Mouse (Mus musculus): ENCODE measurements around the gene Hcrt. TPM values are rescaled to one million over a fixed set of nuclear protein-coding genes. Genes with fewer than 3 reads are reported as not detected.

The Hcrt gene
- total RNA-seq, 2 experiments from 2014 or later, result not detected

- no peak for DNase-seq (ENCODE audit: low spot score in 2 of 2)
Measured at GRCm38 (mm10) chr11:100736746-100737080, 26.0 kb downstream of the Hcrt start.

GRCm38 (mm10) chr11:100735954-100736745, 26.6 kb downstream of the Hcrt start:
- no peak for DNase-seq (ENCODE audit: low spot score in 2 of 2)

GRCm38 (mm10) chr11:100735134-100735865, 27.4 kb downstream of the Hcrt start:
- no peak for DNase-seq (ENCODE audit: low spot score in 2 of 2)

DNA sequence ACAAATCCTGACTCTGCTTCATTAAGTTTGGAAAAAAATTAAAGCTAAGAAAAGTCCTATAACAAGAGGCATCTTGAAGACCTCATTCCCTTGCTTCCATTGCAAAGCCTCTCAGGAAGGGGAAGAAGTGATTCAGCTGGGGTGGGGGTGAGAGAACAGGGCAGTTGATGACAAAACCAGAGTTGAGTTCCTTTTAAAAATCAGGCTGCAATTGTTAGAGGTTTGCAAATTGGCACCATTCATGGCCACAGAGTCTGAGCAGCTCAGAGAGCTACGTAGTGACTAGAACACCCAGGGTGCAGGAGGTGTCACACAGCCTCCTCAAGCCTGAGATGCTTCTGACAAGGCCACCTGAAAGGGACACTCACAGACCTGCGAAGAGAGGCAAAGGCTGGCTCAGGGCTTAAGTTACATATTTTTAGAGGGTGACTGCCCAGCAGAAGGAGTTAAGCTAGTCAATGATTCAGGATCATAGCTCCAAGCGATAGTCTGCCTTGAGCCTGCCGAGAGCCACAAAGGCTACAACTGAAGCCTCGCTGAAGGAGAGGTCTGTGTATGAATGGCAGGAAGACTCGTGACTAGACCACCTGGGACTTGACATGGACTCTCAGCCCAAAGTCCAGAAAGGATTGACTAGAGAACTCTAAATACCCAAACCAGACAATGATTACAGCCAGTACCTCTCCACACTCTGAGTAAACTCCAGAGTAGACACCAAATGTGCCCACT, 32.1 kb downstream of the Hcrt start:
- no peak for DNase-seq (ENCODE audit: low spot score in 2 of 2)

- no peak for DNase-seq (ENCODE audit: low spot score in 2 of 2)
Measured at GRCm38 (mm10) chr11:100729976-100730375, 32.8 kb downstream of the Hcrt start.

GRCm38 (mm10) chr11:100728601-100729000, 34.1 kb downstream of the Hcrt start:
- no peak for DNase-seq (ENCODE audit: low spot score in 2 of 2)

- no peak for DNase-seq (ENCODE audit: low spot score in 2 of 2)
Measured at GRCm38 (mm10) chr11:100727201-100727600, 35.5 kb downstream of the Hcrt start.

DNA sequence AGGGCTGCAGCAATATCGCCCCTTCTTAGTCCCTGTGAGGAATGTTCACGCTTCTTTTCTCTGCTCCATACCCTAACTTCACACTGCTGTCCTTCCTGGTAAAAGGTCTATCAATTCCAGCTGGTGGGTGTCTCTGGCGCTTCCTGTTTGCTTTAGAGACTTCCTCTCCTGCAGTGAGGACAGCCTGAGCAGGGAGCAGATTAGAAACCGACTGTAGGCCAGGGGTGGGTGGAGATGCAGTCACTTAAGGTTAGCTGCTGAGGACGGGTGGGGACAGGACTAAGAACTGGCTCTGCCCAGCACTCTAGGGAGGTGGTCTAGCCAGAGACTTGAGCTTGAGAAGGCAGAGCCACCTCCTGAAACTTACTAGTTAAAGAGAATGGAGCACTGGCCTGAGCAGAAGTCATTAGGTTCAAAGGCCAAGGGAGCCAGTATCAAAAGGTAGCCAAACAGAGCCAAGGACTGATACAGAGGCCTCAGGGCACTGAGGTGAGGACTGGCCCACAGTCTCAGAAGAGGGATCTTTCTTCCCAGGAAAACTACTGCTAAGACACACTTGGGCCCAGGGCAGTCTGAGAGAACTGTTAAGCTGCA, 37.7 kb downstream of the Hcrt start:
- DNase-seq (ENCODE audit: low spot score in 2 of 2), result no peak

DNA sequence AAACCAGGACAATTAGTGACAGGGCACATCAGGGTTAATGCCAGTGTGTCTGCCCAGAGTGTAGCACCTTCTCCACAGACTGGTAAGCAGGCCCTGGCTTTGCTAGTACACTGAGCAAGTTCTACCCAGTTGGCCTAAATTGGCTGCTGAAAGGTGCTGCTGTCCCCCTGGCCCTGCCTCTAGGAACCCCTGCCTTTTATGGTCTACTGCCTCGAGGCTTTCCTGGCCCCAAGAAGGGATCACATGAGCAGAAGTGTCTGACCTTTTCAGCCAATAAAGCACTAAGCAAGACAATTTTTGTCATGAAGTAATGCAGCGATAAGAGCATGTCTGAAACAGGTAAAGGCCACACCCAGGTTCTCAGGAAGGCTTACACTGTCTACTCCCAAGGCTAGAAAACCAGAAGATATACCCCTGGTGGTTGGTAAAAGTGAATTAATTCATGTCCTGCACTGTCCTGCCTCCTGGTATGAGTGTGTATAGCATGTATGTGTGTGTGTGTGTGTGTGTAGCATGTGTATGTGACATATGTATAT, 40.2 kb downstream of the Hcrt start:
- DNase-seq (ENCODE audit: low spot score in 2 of 2), result no peak

DNA sequence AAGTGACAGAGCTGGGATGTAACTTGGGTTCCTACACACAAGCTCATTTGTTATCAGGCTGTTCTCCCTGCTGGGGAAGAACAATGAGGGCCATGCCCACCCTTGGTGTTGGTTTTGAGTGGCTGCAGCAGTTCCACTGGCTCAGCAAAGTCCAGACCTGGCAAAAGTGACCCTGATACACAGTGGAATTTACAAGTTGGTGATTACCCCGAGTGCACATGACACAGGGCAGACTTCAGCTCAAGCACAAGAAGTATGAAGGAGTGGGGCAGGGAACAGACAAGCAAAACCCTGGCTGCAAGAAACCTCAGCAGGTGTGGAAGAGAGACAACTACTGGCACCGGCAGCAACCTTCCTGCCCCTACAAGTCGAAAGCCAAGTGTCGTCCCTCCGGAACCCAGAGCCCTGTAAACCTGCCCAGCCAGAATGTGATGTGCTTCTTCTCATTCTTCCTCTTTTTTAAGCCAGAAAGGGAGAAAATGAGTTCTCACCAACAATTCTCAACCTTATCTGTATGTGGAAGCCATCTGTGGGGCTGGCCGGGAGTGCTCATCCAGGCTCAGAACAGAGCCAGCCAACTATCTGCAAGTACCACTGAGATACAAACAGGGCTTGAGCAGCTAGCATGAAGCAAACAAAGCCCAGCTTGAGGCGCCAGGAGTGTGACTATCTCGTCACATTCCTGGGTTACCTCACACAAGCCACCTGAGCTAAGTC, 40.8 kb downstream of the Hcrt start:
- DNase-seq (ENCODE audit: low spot score in 2 of 2), result no peak

GRCm38 (mm10) chr11:100721254-100721653, 41.5 kb downstream of the Hcrt start:
- no peak for DNase-seq (ENCODE audit: low spot score in 2 of 2)

DNA sequence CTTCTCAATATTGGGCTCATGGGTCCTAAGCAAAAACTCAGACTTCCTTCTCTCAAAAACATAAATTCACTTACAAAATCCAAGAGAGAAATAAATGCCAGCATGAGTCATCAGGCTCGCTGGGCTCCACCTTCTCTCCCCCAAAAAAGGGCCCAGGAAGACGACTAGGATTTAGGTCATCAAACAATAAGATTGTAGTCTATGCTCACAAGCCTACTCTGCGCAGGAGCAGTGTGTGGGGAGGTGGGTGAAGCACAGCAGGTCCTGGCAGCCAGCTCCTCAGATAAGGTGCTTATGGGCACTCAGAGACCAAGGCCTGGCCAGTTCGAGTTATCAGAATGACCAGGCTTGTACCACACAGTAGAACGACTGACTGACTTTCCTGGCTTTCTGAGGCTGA, 42.4 kb downstream of the Hcrt start:
- DNase-seq (ENCODE audit: low spot score in 2 of 2), result no peak

DNA sequence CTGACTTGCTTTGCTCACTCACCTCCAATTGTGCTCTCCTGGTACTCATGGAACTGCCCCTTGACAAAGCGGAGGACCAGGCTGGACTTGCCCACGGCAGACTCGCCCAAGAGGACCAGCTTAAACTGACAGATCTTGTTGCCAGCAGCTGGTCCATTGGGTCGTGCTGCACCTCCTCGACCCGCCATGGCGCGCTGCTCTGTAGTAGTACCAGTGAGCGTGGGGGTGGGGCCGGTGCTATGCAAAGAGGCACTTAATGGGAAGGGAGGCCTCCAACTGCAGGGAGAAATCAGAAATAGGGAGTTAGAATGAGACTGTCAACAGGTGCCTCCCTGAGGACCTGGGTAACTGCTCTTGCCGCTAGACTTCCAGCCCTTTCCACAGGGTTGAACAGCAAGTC, 42.8 kb downstream of the Hcrt start:
- DNase-seq (ENCODE audit: low spot score in 2 of 2), result no peak

GRCm38 (mm10) chr11:100719312-100719711, 43.4 kb downstream of the Hcrt start:
- DNase-seq (ENCODE audit: low spot score in 2 of 2), result no peak

- DNase-seq (ENCODE audit: low spot score in 2 of 2), result no peak
Measured at GRCm38 (mm10) chr11:100718866-100719265, 43.9 kb downstream of the Hcrt start.

GRCm38 (mm10) chr11:100718462-100718861, 44.3 kb downstream of the Hcrt start:
- DNase-seq (ENCODE audit: low spot score in 2 of 2), result no peak

DNA sequence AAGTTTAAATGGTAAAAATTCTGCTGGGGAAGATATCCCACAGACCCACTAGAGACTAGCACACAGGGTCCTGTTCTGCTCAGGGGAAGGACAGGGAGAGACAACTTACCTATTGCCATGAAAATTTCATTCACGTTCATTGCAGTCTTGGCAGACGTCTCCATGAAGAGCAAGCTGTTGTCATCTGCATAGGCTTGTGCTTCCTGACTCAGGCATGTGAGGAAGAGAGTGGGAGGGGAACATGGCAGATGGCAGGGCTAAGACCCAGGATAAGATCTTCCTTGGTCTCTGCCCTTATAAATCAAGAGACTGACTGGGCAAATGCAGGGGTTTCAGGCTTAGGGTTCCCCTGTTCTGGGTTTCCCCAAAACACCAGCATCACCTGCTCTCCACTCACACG, 46.1 kb downstream of the Hcrt start:
- DNase-seq (ENCODE audit: low spot score in 2 of 2), result no peak

GRCm38 (mm10) chr11:100714948-100715347, 47.8 kb downstream of the Hcrt start:
- DNase-seq (ENCODE audit: low spot score in 2 of 2), result no peak

DNA sequence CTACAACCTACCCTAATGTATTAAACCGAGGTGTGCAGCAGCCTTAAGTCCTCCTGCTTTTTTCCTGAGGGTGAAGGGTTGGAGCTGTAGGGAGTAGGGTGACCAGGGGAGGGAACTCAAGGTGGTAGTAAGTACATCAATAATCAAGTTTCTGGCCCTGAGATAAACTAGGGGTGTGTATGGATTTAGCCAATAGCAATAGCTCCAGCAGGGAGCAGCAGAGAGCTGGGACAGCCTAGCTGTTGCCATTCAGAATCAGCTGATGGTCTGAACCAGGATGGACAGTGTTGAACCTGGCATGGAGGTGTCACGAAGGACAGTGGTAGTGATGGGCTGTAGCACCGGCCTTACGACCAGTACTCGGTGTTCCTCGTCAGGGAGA, 48.2 kb downstream of the Hcrt start:
- DNase-seq (ENCODE audit: low spot score in 2 of 2), result peak; percentile 77 to 87

- no peak for DNase-seq (ENCODE audit: low spot score in 2 of 2)
Measured at GRCm38 (mm10) chr11:100713735-100714533, 48.8 kb downstream of the Hcrt start, which contains the start of gene Hspb9. Hspb9 (plus strand) TSS chr11:100713850.

Data from layer of hippocampus, postnatal 14 days (tissue).